Mouse (Mus musculus) limb, embryonic 12.5 days (tissue): Measurements from ENCODE around the gene Aoc3. TPM values are rescaled to one million over a fixed set of nuclear protein-coding genes. Genes with fewer than 3 reads are reported as not detected.

Experiments used
- ATAC-seq: fragments of 200-750 bp; cut with Nextera tagmentation; 2 replicates; pipeline ENCODE4 v1.8.0; 2017; ENCODE audit warnings: low read depth, moderate TSS enrichment; ENCODE audit not compliant: insufficient number of reproducible peaks, insufficient read depth, low FRiP score, low TSS enrichment
- H3K27ac ChIP-seq: fragments of 300-500 bp; sonication (generic); 2 replicates; pipeline ENCODE4 v1.5.1; 2016; ENCODE audit warnings: mild to moderate bottlenecking, moderate library complexity
- H3K27me3 ChIP-seq: fragments of 300-500 bp; sonication (generic); 2 replicates; pipeline ENCODE4 v1.6.1; 2016; ENCODE audit warnings: mild to moderate bottlenecking, moderate library complexity
- H3K36me3 ChIP-seq: fragments of 300-500 bp; sonication (generic); 2 replicates; pipeline ENCODE4 v1.6.1; 2016; ENCODE audit warnings: mild to moderate bottlenecking, moderate library complexity
- H3K4me1 ChIP-seq: fragments of 300-500 bp; sonication (generic); replicated peaks from 2 replicates; pipeline ENCODE4 v1.6.1; 2016
- H3K4me2 ChIP-seq: fragments of 300-500 bp; sonication (generic); 2 replicates; pipeline ENCODE4 v1.6.1; 2016; ENCODE audit warnings: mild to moderate bottlenecking, moderate library complexity
- H3K4me3 ChIP-seq: fragments of 300-500 bp; sonication (generic); replicated peaks from 2 replicates; pipeline ENCODE4 v1.5.1; 2016; ENCODE audit warnings: mild to moderate bottlenecking
- H3K9ac ChIP-seq: fragments of 300-500 bp; sonication (generic); replicated peaks from 2 replicates; pipeline ENCODE4 v1.6.1; 2016; ENCODE audit warnings: mild to moderate bottlenecking, moderate library complexity
- H3K9me3 ChIP-seq: fragments of 300-500 bp; sonication (generic); 2 replicates; pipeline ENCODE4 v1.6.1; 2016; ENCODE audit warnings: mild to moderate bottlenecking, moderate library complexity
- WGBS: fragments of 180-500 bp; shearing (Covaris S2); methylation state at CpG from one replicate; pipeline ENCODE4 v1.1.7; 2016; 5-methylcytosine and 5-hydroxymethylcytosine counted together
- polyA plus RNA-seq: library from polyadenylated mRNA; unstranded; fragments of >200 nt; fragmentation: Nextera tagmentation; extraction: Ambion mirVana; gene quantifications from 2 replicates; pipeline ENCODE4 v1.2.1, GENCODE M21; 2016

The Aoc3 gene
- polyA plus RNA-seq, 1 experiment from 2014 or later = 0.05 TPM

DNA sequence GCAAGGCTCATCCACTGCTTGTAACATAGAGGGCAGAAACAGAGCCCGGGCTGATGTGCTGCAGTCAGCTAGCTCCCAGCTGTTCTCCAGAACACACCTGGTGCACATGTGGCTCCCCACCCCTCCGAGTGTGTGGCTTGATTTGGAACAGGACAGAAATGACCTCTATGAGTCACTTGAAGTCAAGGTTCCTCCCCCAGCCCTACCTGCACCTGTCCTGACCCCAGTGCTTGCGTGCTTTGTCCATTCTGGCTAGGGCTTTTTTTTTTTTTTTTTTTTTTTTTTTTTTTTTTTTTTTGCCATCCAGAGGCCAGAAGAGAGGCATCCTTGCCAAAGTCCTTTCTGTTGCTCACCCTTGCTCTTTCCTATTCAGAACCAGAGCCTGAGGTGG lies 21.3 kb downstream of the Aoc3 start:
- 45% methylated on average over 3 of the region's 3 CpGs for WGBS
- Histone ChIP-seq H3K9ac (no peak overlapping the region), H3K4me3 (no peak overlapping the region), H3K27me3 (no peaks in the 10 kb centered on the region), H3K27ac (no peak overlapping the region), H3K4me1 (peaks cover 5% of the 10 kb centered on the region; the same call in 1 of the 2 replicates), H3K36me3 (no peaks in the 10 kb centered on the region), H3K4me2 (no peak overlapping the region), H3K9me3 (0 out of 2 replicates have a peak, but pooled peaks cover 3% of the 10 kb centered on the region)
- no peak for ATAC-seq

GRCm38 (mm10) chr11:101353436-101353835 lies 23.0 kb downstream of the Aoc3 start:
- Histone ChIP-seq H3K4me3 (no peak overlapping the region), H3K9me3 (0 out of 2 replicates have a peak, but pooled peaks cover 3% of the 10 kb centered on the region), H3K4me1 (peaks cover 5% of the 10 kb centered on the region; the same call in 1 of the 2 replicates), H3K27ac (no peak overlapping the region), H3K9ac (no peak overlapping the region), H3K4me2 (no peak overlapping the region), H3K36me3 (no peaks in the 10 kb centered on the region), H3K27me3 (no peaks in the 10 kb centered on the region)
- 92% methylated on average over 12 of the region's 12 CpGs for WGBS
- no peak for ATAC-seq

DNA sequence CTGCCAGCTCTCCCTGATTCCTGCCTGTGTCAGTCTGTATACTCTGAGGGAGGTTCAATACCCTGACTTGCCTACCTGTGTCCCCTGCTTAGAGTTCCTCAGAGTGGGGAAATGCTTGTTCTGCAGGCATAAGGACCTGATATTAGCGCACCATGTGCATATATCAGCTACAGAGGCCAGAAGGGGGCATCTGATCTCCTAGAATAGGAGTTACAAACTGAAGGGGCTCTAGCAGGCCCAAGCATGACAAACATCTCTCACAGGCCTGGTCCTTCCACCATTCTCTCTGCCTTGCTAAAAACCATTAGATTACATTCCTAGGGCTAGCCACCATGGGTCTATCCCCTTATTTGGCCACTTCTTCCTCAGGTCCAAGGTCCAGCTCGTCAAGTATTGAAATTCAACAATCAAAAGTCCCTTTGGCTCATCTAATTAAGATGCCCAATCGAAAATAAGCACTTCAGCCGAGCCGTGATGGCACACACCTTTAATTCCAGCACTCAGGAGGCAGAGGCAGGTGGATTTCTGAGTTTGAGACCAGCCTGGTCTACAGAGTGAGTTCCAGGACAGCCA lies 24.1 kb downstream of the Aoc3 start:
- Histone ChIP-seq H3K4me2 (no peak overlapping the region), H3K27me3 (no peaks in the 10 kb centered on the region), H3K27ac (no peak overlapping the region), H3K36me3 (no peaks in the 10 kb centered on the region), H3K9ac (no peak overlapping the region), H3K4me1 (peaks cover 5% of the 10 kb centered on the region; the same call in 1 of the 2 replicates), H3K4me3 (no peak overlapping the region), H3K9me3 (0 out of 2 replicates have a peak, but pooled peaks cover 3% of the 10 kb centered on the region)
- no peak for ATAC-seq
- WGBS = 73% methylated on average over 5 of the region's 5 CpGs

- WGBS = 89% methylated on average over 2 of the region's 2 CpGs
These were observed 25.5 kb downstream of the Aoc3 start for GRCm38 (mm10) chr11:101355916-101356315.

GRCm38 (mm10) chr11:101357505-101358182 lies 27.2 kb downstream of the Aoc3 start:
- H3K9ac ChIP-seq = no peak overlapping the region
- H3K9me3 ChIP-seq = no peaks in the 10 kb centered on the region
- no peak for ATAC-seq
- 79% methylated on average over 3 of the region's 3 CpGs for WGBS
- no peak overlapping the region for H3K4me3 ChIP-seq
- no peak overlapping the region for H3K27ac ChIP-seq
- H3K27me3 ChIP-seq = no peaks in the 10 kb centered on the region
- H3K4me2 ChIP-seq = no peak overlapping the region
- no peaks in the 10 kb centered on the region for H3K36me3 ChIP-seq
- no peaks in the 10 kb centered on the region for H3K4me1 ChIP-seq

More at GRCm38 (mm10) chr11:101355916-101356315, 25.5 kb downstream of the Aoc3 start:
- H3K4me2 ChIP-seq = no peak overlapping the region
- H3K9ac ChIP-seq = no peak overlapping the region
- H3K36me3 ChIP-seq = no peaks in the 10 kb centered on the region
- no peak overlapping the region for H3K4me3 ChIP-seq
- peaks cover 5% of the 10 kb centered on the region; the same call in 1 of the 2 replicates for H3K4me1 ChIP-seq
- ATAC-seq = no peak
- H3K27ac ChIP-seq = no peak overlapping the region
- no peaks in the 10 kb centered on the region for H3K9me3 ChIP-seq
- no peaks in the 10 kb centered on the region for H3K27me3 ChIP-seq

DNA sequence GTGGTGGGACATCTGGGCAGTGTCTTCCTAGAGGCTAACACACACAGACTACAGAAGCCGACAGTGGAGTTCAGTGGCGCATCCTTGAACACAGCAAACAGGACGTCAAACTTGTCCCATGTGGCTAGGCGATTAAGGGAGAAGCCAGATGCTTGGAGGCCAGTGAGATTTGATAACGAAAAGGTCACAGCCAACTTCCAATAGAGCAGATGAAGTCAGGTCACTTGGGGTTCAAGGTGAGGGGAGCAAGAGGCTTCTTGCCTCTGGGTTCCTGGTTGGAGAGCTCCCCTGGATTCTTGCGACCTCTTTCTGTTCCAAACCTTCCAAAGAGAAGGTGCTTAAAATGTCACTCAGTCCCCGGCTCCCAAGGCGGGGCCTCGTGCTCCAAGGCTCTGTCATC lies 29.4 kb downstream of the Aoc3 start:
- Histone ChIP-seq H3K27ac (no peak overlapping the region), H3K36me3 (no peaks in the 10 kb centered on the region), H3K4me1 (no peaks in the 10 kb centered on the region), H3K9me3 (no peaks in the 10 kb centered on the region), H3K9ac (no peak overlapping the region), H3K4me3 (no peak overlapping the region), H3K4me2 (no peak overlapping the region), H3K27me3 (no peaks in the 10 kb centered on the region)
- WGBS = 68% methylated on average over 9 of the region's 9 CpGs
- ATAC-seq = no peak

DNA sequence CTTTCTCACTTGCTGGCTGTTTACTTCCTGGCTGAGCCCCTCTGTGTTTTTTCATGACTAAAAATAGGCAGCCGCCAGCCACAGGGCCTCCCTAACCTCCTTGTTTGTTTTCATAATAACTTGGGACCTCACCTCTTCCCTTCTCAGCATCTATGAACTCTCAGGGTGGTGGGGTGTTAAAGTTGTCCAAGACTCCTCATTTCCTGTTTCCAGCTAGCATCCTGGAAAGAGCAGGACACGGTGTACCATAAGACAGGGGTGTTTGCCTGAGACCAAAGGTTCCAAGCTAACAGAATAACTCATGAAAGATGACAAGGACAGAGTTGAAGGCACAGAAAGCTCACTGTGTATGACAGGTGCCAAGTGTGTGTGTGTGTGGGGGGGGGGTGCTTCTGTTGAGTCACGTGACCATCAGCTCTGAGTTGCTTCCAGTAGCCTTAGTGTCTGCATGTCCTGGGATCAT lies 30.3 kb downstream of the Aoc3 start:
- Histone ChIP-seq H3K27me3 (no peaks in the 10 kb centered on the region), H3K4me1 (no peaks in the 10 kb centered on the region), H3K9ac (no peak overlapping the region), H3K4me3 (no peak overlapping the region), H3K27ac (no peak overlapping the region), H3K4me2 (no peak overlapping the region), H3K9me3 (no peaks in the 10 kb centered on the region), H3K36me3 (no peaks in the 10 kb centered on the region)
- WGBS = 61% methylated on average over 3 of the region's 3 CpGs
- ATAC-seq = no peak

GRCm38 (mm10) chr11:101364531-101364931 lies 34.1 kb downstream of the Aoc3 start:
- no peak for ATAC-seq
- WGBS = 64% methylated on average over 5 of the region's 5 CpGs
- no peaks in the 10 kb centered on the region for H3K36me3 ChIP-seq

DNA sequence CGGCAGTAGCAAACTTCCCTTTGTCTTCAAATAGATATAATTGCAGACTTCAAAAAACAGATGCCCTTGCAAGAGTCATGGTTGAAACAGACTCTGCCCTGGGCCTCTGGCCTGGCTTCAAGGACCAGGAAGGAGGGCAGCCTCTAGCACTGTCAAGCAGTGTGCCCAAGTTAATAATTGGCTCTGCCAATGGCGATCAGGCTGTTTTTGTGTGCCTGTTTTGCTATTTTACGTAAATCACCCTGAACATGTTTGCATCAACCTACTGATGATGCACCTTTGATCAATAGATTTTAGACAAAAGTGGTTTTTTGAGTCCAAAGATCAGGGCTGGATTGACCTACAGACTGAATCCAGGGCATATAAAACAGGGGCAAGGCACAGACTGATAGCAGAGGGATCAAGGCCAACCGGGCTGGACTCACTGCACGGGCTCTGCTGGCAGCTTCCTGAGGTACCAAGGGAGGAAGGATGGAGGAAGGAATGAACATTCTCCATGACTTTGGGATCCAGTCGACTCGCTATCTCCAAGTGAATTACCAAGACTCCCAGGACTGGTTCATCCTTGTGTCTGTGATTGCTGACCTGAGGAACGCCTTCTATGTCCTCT lies 37.0 kb downstream of the Aoc3 start, which contains the start of gene G6pc:
TSS of gene G6pc (plus strand) at position 236 of the 610 bp plus-strand sequence.
- H3K9ac ChIP-seq = no peak within 1 kb of the TSS
- no peaks in the 10 kb centered on the region for H3K36me3 ChIP-seq
- WGBS = 85% methylated on average over 8 of the region's 8 CpGs
- no peaks in the 10 kb centered on the region for H3K4me1 ChIP-seq
- no peak within 1 kb of the TSS for H3K27ac ChIP-seq
- H3K9me3 ChIP-seq = no peaks in the 10 kb centered on the region
- H3K4me2 ChIP-seq = no peak within 1 kb of the TSS
- H3K27me3 ChIP-seq = no peaks in the 10 kb centered on the region
- no peak for ATAC-seq
- no peak within 1 kb of the TSS for H3K4me3 ChIP-seq

More at GRCm38 (mm10) chr11:101364531-101364931, 34.1 kb downstream of the Aoc3 start:
- Histone ChIP-seq H3K27ac (no peak overlapping the region), H3K9ac (no peak overlapping the region), H3K4me2 (no peak overlapping the region), H3K9me3 (no peaks in the 10 kb centered on the region), H3K4me1 (no peaks in the 10 kb centered on the region), H3K4me3 (no peak overlapping the region), H3K27me3 (no peaks in the 10 kb centered on the region)

DNA sequence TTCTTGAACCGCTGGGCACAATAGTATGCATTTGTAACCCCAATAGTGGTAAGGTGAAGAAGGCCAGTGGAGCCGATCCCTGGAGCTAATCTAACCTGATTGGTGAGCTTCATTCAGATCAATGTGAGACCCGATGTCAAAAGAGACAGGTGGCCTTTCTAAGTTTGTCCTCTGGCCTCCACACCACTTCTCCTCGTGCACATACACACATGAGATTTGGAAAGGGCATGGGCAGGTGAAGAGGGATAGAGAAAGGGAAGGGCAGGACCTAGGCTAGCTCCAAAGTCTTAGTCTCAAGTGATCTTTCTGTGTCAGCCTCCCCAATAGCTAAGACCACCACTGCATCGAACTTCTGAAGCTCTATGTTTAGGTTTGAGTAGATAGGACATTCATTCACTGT lies 39.7 kb downstream of the Aoc3 start:
- 75% methylated on average over 5 of the region's 5 CpGs for WGBS
- Histone ChIP-seq H3K4me1 (no peaks in the 10 kb centered on the region), H3K27ac (no peak overlapping the region), H3K9me3 (no peaks in the 10 kb centered on the region), H3K4me2 (no peak overlapping the region), H3K27me3 (no peaks in the 10 kb centered on the region), H3K4me3 (no peak overlapping the region), H3K9ac (no peak overlapping the region), H3K36me3 (no peaks in the 10 kb centered on the region)
- ATAC-seq = no peak

DNA sequence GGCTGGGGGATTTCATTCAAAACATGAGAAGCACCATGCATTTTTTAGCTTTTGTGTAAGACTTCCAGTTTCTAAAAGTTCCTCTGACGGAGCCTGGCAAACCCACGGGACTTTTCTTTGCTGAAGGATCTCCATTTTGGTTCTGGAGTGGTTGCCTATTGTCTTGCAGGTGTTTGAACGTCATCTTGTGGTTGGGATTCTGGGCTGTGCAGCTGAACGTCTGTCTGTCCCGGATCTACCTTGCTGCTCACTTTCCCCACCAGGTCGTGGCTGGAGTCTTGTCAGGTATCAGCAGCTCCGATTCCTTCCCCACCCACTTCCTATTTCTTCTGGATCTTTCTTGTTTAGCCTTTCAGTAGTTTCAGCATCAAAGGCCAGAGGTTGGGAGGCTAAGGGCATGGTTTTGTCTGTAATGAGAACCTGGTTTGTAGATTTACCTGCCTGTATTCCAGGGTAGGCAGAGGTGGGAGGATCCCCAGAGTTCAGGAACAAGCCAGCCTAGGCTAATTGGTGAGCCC lies 44.1 kb downstream of the Aoc3 start:
- ATAC-seq = no peak
- H3K4me1 ChIP-seq = no peaks in the 10 kb centered on the region
- H3K36me3 ChIP-seq = no peaks in the 10 kb centered on the region
- WGBS = 72% methylated on average over 7 of the region's 7 CpGs
- no peaks in the 10 kb centered on the region for H3K27me3 ChIP-seq
- no peak overlapping the region for H3K4me3 ChIP-seq
- no peak overlapping the region for H3K4me2 ChIP-seq
- no peak overlapping the region for H3K9ac ChIP-seq
- no peak overlapping the region for H3K27ac ChIP-seq
- H3K9me3 ChIP-seq = no peaks in the 10 kb centered on the region
